Mouse (Mus musculus): ENCODE data around the gene Tmem81. TPM values are rescaled to one million over a fixed set of nuclear protein-coding genes. Genes with fewer than 3 reads are reported as not detected.

The Tmem81 gene
- total RNA-seq, 2 experiments from 2014 or later = 1.5 TPM

DNA sequence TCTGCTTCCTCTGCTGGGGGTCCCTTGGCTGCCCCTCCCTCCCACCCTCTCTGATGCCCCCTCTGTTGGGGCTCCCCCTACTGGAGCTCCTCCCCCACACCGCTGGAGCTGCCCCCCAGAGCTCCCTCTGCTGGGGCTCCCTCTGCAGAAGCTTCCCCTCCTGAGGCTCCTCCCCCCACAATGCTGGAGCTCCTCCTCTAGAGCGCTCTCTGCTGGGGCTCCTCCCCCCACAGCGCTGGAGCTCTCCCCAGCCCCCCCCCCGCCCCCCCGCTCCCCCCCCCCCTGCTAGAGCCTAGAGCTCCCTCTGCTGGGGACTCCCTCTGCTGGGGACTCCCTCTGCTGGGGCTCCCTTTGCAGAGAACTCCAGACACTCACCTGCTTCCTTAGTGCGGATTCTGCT lies 14.7 kb downstream of the Tmem81 start:
- peak; percentile 43 to 64 for DNase-seq

DNA sequence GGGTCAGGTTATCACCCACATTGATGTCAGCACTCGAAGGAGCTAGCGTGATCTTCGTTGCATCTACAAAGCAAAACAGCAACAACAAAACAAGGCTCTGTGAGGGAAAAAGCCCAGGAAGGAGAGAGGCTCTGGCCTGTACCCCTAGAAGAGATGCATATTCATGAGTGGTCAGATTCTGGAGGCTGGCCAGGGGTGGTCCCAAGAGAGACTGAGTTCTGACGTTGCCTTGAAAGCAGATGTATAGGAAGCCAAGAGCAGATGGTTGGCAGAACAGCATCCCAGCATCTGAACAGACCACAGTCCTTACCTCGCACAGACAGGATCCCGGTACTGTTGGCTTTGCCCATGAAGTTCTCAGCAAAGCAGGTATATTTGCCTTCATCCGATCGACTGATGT lies 17.0 kb downstream of the Tmem81 start:
- no peak for DNase-seq

DNA sequence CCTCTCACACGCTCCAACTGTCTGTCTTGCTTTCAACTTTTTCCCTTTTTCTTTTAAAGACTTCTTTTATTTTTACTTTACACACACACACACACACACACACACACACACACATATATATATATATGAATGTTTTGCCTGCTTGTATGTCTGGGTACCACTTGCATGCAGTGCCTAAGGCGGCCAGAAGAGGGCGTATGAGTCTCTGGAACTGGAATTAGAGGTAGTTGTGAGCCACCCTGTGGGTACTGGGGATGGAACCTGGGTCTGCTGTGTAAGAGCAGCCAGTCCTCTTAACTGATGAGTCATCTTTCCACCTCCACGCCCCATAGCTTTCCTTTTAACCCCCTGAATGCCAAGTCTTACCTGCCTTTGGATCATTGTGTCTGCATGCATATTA lies 17.9 kb downstream of the Tmem81 start:
- peak in 1 of 2 experiments; percentile 40 for DNase-seq

DNA sequence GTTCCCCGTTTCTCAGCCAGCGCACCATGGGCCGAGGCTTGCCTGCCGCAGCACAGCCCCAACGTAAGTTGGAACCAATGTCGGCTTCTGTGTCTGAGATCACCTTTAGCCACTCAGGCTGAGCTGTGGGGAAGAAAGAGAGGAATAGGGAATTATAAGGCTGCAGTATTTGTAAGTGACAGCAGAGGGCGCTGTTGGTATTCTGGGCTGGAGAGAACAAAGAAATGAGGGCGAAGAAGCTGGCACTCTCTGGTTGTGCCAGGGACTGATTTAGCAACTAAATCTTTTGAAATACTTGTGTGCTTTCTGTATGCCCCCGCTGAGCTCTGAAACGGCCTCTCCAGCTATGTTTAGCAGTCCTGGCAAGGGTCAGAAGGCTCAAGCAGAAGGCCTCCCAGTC lies 19.8 kb downstream of the Tmem81 start:
- DNase-seq = peak; percentile 40 to 77

DNA sequence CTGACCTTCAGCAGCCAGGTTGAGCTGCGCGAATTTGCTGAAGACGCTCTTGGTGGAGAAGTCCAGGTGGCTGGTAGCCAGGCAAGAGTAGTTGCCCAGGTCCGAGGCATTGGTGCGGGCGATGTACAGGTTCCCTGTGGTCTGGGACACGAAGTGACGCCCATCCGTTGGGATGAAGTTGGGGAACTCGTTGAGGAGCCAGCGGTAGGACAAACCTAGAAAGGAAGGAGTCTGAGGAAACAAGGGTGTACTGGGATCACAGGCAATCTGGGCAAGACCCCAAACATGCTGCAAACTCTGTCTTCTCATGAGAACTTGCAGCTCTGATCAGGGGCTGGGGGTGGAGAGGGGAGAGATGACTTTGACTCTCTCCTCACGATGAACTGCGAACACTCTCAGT lies 22.0 kb downstream of the Tmem81 start:
- DNase-seq = no peak

DNA sequence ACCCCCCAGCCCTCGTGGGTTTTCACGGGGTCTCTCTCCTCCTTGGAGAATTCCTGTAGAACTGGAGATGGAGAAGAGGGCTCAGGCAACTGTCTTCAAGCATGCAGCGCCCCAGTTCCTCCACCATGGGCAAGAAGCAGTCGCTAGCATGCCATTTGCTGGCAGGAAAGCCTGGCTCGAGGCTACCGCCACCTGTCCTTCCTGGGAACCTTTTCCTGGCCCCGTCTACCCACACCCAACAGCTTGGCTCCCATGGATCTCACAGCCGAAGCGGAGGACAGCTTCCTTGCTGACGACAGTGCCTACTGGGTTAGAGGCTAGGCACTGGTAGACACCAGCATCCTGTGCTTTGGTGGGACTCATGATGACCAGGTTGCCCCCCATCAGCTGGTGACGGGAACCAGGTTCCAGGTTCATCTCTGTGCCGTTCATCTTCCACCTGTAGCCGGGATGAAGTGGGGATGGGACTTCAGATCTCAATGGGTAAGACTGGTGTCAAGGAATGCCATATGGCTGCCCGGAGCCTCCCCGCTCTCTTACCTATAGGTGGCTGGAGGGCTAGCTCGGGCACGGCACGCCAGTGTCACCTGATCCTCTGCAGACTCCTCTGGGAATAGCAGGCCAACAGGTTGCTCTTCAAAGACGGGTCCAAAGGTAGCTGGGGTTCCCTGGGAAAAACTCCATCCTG lies 22.8 kb downstream of the Tmem81 start:
- no peak for DNase-seq

DNA sequence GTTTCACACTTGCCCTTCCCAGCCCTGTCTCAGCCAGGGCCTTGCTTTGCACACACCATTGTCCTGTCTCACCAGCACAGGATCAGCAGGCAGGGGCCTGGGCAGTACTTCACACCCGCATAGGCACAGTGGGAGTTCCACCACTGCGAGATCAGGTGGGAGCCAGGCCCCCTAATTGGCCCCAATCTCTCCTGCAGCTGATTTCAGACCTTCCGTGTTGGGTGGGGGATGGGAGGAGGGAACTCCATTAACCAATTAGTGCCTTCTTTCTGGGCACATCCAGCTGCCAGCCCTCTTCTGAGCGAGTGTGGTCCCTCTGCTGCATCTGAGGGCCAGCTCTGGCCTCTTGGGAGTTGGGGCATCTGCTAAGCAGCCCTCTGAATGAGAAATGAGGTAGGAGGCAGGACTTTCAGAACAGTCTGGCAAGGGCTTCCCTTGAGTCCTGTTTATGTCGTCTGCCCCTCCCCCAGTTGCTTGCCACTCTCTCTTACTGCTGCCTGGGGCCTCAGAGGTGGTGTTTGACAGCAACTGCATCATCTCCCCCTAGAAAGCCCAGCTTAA lies 24.7 kb downstream of the Tmem81 start:
- no peak for DNase-seq

DNA sequence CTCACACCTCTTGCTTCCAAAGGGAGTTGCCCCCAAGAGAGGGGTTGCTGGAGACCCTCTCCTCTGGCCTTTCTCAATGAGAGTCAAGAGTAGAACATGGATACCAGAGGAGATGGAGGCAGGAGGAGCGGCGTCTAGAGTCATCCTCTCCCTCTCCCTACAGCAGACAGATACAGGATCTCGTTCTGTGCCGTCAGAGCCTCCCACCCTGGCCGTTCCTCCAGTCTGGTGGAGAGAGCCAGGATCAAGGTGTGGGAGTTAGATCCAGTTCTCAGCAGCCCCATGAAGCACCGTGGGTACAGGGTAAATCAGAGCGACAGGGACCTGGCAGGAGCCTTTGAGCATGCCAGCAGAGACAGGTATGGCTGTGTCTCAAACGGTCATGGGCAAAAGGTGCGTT lies 26.5 kb downstream of the Tmem81 start:
- DNase-seq = no peak

DNA sequence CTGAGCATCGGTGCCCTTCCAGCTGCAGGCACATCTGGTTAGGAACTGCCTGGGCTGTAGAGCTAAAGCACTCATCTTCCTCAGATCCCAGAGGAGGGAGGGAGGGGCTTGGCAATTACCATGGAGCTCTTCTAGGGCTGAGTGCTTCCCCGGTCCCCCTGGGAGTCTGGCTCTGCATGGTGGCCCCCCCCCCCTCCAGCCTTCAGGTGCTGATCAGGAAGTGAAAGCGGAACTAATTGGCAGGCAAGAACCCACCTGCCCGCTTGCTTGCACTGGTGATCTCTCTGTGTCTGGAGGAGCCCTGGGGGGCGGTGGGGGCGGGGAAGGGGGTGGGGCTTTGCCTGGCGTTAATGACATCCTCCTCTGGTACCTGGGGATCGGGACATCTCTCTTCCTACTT lies 27.8 kb downstream of the Tmem81 start:
- no peak for DNase-seq

DNA sequence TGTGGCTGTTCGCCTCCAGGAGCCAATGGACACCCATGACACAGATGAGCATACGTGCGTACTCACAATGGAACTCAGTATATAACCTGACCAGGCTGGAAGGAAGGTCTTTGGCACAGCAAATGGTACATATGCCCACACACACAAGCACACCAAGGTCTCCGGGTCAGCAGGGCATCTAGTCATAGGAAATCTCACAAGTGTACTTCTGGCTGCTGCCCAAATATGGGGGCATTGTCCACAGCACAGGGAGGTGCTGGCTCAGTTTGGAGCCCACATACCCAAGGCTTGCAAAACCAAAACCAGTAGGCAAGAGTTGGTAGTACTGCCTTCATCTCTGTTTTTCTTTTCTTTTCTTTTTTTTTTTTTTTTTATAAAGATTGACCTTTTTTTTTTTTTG lies 29.5 kb downstream of the Tmem81 start:
- no peak for DNase-seq

DNA sequence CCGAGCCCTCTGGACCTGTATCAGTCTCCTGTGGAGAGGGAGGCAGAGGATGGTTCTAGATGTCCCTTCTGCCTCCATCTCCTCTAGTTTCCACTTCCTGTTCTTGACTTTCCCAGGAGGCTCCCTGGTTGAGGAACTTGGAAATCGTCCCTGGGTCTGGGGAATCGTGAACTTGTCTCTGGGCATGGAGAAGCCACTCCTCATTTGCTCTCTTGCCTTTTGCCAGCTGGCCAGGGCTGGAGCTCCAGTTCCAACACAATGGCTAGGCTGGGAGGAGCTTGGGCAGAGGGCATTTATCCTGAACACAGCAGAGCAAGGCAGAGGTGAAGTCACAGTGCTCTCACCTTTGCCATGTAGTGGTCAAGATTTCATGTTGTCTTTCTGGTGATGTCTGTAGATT lies 30.4 kb downstream of the Tmem81 start:
- no peak for DNase-seq

DNA sequence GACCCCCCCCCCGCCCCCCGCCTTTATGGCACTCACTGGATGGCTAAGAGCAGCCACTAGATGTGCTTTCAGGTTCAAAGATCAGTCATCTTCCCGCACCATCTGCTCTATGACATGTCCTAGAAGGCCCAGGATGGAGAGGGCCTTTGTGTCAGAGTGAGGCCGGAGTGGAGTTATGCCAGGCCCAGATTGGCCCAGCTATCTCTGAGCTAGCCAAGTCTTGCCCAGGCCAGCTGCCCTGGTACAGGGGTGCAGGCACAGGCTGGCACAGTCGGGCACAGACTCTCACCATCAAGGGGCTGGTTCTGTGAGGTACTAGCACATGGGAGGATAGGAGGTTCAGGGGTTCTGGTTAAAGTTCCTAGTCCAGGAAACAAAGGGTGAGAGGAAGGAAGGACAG lies 31.7 kb downstream of the Tmem81 start:
- DNase-seq = no peak

DNA sequence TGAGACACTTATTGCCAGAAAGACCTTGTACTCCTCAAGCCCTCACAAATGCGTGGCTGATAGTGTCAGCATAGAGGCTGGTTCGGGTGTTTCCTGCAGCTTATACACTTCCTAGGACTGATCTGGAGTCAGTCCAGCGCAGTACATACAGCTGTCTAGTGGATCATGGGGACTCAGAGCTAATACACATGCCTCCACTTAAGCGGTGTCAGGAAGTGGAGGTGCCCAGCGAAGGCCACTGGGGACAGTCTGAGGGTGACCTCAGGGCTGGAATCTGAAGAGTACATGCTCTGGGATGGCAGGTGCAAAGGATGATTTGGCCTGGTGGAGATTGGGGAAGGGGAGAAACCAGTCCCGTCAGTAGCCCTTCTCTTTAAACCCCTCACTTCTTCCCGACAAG lies 34.7 kb downstream of the Tmem81 start:
- no peak for DNase-seq

DNA sequence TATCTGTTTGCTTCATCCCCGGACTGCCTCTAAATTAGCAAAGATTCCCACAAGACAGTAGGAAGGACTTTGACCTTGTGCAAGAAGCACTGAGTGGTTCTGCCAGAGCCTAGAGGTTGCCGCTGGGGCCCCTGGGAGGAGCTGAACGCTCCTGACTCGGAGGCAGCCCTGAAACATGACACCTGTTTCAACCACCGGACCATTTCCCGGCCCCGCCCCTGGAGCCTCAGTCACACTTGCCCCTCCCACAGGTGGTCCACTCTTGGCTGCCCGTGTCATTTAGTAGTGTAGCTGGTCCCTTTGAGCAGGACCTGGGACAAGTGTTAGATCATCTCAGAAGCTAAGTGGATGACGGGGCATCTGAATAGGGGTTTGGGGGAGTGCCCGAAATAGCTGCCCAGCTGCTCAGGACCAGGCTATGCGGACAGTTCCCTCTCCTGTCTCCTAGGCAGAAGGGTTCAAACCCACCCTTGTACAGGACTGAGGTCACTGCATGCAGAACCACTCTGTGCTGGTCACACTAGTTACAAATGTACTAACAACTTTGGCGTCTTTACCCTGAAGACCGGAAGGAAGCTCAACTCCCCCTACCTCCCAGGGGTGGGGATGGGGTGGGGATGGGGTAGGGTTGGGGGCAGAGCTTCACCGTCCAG lies 35.3 kb downstream of the Tmem81 start:
- no peak for DNase-seq

DNA sequence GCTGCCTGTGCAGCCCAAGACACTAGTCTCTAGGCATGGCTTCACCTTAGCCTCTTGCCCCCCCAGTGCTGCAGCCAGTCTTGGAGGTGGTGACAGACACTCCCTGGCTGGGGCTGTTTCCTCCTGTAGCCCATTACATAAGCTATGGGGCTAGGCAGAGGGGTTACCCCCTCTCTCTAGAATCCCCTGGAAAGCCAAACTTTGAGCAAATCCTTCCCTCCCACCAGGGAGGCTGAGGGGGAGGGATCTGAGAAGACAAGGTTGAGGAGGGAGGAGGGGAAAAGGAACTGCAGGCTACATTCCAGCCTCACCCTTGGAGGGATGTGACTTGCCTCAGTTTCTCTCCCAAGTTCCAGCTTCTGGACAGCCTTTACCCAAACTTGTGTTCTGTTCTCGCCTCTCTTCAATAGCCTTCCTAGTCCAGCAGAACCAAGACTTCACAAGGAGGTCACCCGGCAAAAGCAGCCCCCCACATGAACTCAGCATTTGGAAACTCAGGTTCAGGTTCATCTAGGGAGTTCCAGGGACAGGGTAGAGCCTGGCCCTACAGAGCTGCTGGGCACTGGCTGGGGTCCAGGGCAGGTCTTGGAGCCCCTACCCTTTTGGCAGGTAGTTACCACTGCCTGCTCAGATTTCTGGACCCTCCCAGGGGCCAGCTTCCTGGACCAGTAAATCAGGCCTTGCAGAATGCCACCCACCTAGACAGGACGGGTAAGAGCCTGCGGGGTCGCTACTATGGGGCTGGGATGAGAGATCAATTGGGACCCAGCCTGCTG lies 36.0 kb downstream of the Tmem81 start:
- no peak for DNase-seq

DNA sequence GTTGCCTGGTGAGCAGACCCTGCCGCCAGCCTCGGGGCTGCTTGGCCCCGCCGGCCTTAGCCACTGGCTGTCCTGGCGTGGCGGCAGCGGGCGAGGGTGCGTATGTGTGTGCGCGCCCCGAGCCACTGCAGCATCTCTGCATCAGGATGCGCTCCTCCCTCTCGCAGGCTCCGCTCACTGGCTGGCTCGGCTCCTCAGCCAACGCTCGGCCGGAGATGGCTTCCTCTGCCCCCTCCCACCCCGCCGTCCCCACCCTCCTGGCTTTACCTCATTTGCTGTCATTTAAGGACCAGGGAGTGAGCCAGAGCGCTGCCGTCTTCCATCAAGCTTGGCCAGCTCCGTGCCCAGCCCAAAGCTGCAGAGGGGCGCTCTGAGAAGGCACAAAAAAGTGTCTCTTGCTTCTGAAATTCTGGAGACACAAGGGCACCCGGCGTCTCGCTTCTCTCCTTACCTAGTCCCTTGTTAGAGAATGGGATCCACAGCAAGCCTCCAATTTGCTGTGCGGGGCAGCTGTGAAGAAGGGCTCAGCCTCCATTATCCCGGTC lies 36.8 kb downstream of the Tmem81 start, which contains the start of gene Cntn2:
Gene Cntn2 (minus strand): TSS at position 495 of the 545 bp plus-strand sequence.
- DNase-seq = no peak

DNA sequence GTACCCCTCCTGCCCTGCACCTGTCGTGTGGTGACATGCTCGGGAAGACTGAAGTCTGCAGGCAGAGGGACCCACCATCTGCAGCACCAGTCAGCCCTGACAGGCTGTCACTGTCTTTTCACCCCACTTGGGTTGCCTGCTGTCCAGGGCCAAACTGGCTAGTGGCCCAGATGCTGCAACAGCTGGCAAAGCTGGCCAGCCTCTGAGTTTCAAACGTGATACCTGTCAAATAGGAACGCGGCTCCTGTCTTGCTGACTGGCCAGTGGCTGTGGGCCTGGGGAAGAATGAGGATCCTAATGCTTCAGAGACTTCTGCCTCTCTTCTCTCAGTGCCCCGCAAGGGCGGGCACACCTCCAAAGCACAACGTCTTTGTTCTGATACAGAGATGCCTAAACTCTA lies 37.8 kb downstream of the Tmem81 start:
- DNase-seq = peak; percentile 29 to 40

DNA sequence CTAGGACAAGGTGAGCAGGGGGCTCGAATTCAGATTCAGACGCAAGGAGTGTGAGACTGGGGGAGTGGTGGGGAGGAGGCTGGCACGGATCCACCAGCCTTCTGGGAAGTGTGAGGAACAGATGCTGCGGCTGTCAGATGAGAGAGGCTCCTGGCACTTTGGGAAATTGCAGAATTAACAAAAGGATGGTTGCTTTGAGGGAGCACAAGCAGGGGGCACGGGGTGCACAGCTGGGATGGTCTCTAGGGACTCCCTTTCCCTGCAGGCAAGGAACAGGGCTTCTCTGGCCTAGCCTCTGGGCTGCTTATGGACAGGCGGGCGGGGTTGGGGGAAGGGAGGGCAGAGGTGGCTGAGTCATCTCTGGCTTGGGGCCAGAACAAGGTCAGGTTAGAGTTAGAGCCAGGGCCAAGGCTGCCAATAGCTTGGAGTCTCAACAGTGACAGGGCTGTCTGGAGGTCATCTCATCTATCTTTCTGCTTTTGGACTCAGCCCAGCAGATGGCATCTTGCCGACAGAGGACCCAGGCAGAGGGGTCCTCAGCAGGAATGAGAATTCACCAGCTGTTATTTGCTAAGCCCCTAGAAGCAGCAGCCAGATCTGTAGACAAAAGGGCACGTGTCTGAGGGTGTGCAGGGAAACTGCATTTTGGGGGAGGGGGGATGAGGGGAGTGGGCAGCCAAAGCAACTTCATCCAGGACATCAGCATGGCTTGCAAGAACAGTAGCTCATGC lies 52.0 kb downstream of the Tmem81 start:
- DNase-seq = peak; percentile 67 to 71
